Mouse (Mus musculus) testis, adult 2 months (tissue): ENCODE data around the gene Hist1h2bj. TPM values are rescaled to one million over a fixed set of nuclear protein-coding genes. Genes with fewer than 3 reads are reported as not detected.
A peak's percentile ranks its signal among the peaks of the same experiment; 100 is the strongest.
"Not testable (repeated sequence)": the region's sequence is repeated elsewhere in the genome, so short reads cannot be mapped to it uniquely, and the experiment has no call there.

Source experiments
- H3K27ac ChIP-seq: fragments of 200-500 bp; 2 replicates; pipeline ENCODE4 v1.5.1; 2012; ENCODE audit warnings: low read depth, low read length; ENCODE audit not compliant: control insufficient read depth, insufficient read depth
- H3K27me3 ChIP-seq: fragments of 200-500 bp; 2 replicates; pipeline ENCODE4 v1.6.1; 2012; ENCODE audit warnings: mild to moderate bottlenecking, low read length, moderate library complexity; ENCODE audit not compliant: control insufficient read depth, insufficient read depth
- H3K36me3 ChIP-seq: fragments of 200-500 bp; 2 replicates; pipeline ENCODE4 v1.6.1; 2012; ENCODE audit warnings: mild to moderate bottlenecking, low read length; ENCODE audit not compliant: control insufficient read depth, insufficient read depth
- H3K4me1 ChIP-seq: fragments of 200-500 bp; 2 replicates; pipeline ENCODE4 v1.6.1; 2012; ENCODE audit warnings: low read length; ENCODE audit not compliant: control insufficient read depth, insufficient read depth
- H3K4me3 ChIP-seq: fragments of 200-500 bp; 2 replicates; pipeline ENCODE4 v1.5.1; 2012; ENCODE audit warnings: low read depth, mild to moderate bottlenecking, low read length, moderate library complexity, mixed read lengths; ENCODE audit not compliant: control insufficient read depth
- CTCF ChIP-seq: fragments of 200-500 bp; IDR thresholded peaks from 2 replicates; pipeline ENCODE4 v1.5.1; 2012; ENCODE audit warnings: low read depth, mild to moderate bottlenecking, inconsistent platforms, low read length, moderate library complexity; ENCODE audit not compliant: control insufficient read depth, insufficient read depth, insufficient replicate concordance
- POLR2A ChIP-seq: fragments of 200-500 bp; IDR thresholded peaks from 2 replicates; pipeline ENCODE4 v1.6.1; 2012; ENCODE audit warnings: low read depth, mild to moderate bottlenecking, inconsistent platforms, low read length, moderate library complexity; ENCODE audit not compliant: control insufficient read depth
- polyA plus RNA-seq: library from polyadenylated mRNA; depleted of rRNA; stranded (reverse); fragments of >200 nt; gene quantifications from 2 replicates; pipeline ENCODE4 v1.2.3, GENCODE M21; 2012; rRNA removed

The Hist1h2bj gene
- 7.9 and 8.5 TPM in 2 replicates for polyA plus RNA-seq

- not testable (repeated sequence) for H3K4me1 ChIP-seq, H3K27me3 ChIP-seq, H3K36me3 ChIP-seq
- TF ChIP-seq POLR2A = peak; percentile 53; the same call in 1 of the 2 replicates
- Histone ChIP-seq H3K27ac (peak within 1 kb of the TSS; percentile 89), H3K4me3 (peak within 1 kb of the TSS; percentile 77)
Observed at GRCm38 (mm10) chr13:22042568-22043502, at the start of gene Hist1h2bj, which contains the start of gene Hist1h2ag. Gene Hist1h2bj (plus strand): TSS chr13:22043214. Gene Hist1h2ag (minus strand): TSS chr13:22042944.

- H3K27ac ChIP-seq = no peak overlapping the region
- H3K27me3 ChIP-seq = peaks cover 11% of the 10 kb centered on the region
- no peaks in the 10 kb centered on the region for H3K36me3 ChIP-seq
- TF ChIP-seq CTCF = no peak
- no peak for TF ChIP-seq POLR2A
- peaks cover 8% of the 10 kb centered on the region for H3K4me1 ChIP-seq
- no peak overlapping the region for H3K4me3 ChIP-seq
Observed at GRCm38 (mm10) chr13:21993957-21994738, 48.9 kb upstream of the Hist1h2bj start.

- peaks cover 11% of the 10 kb centered on the region for H3K27me3 ChIP-seq
- H3K27ac ChIP-seq = no peak overlapping the region
- H3K4me3 ChIP-seq = peak overlapping the region; percentile 71
- TF ChIP-seq POLR2A (no peak), CTCF (no peak)
- H3K4me1 ChIP-seq = peaks cover 8% of the 10 kb centered on the region
- no peaks in the 10 kb centered on the region for H3K36me3 ChIP-seq
Observed at GRCm38 (mm10) chr13:21994896-21995295, 48.1 kb upstream of the Hist1h2bj start.

GRCm38 (mm10) chr13:21995331-21995914, 47.6 kb upstream of the Hist1h2bj start:
- TF ChIP-seq CTCF = no peak
- no peak for TF ChIP-seq POLR2A
- Histone ChIP-seq H3K27ac (no peak overlapping the region), H3K27me3 (peaks cover 11% of the 10 kb centered on the region), H3K4me3 (peak overlapping the region; percentile 71), H3K36me3 (no peaks in the 10 kb centered on the region), H3K4me1 (peaks cover 8% of the 10 kb centered on the region)

- H3K4me1 ChIP-seq = peaks cover 8% of the 10 kb centered on the region
- H3K4me3 ChIP-seq = peak overlapping the region; percentile 55; the same call in 1 of the 2 replicates
- no peaks in the 10 kb centered on the region for H3K36me3 ChIP-seq
- H3K27ac ChIP-seq = no peak overlapping the region
- TF ChIP-seq POLR2A (no peak), CTCF (no peak)
- H3K27me3 ChIP-seq = peaks cover 11% of the 10 kb centered on the region
Observed at GRCm38 (mm10) chr13:21996101-21996839, 46.7 kb upstream of the Hist1h2bj start.

- no peaks in the 10 kb centered on the region for H3K36me3 ChIP-seq
- H3K4me3 ChIP-seq = peak overlapping the region; percentile 55
- TF ChIP-seq POLR2A = no peak
- TF ChIP-seq CTCF = no peak
- peaks cover 8% of the 10 kb centered on the region for H3K4me1 ChIP-seq
- no peak overlapping the region for H3K27ac ChIP-seq
- peaks cover 11% of the 10 kb centered on the region for H3K27me3 ChIP-seq
Observed at GRCm38 (mm10) chr13:21996840-21997185, 46.2 kb upstream of the Hist1h2bj start.
